Mouse (Mus musculus) spleen, adult 18-20 months (tissue): ENCODE results near the gene Gm6710.
"Not testable (repeated sequence)": the region's sequence is repeated elsewhere in the genome, so short reads cannot be mapped to it uniquely, and the experiment has no call there.

ENCODE experiments used
- DNase-seq, 2 experiments: peaks; one replicate each; pipeline ENCODE4 v3.0.0; 2022; ENCODE audit warnings: mixed read lengths in 2 of 2

Gm6710 gene

GRCm38 (mm10) chr2:175869024-175869423 is at the start of gene Gm6710:
Gene Gm6710, plus strand, starts transcription at chr2:175869219.
- not testable (repeated sequence) for DNase-seq
